ENCODE assay signal across 26 mouse cellular contexts in the genomic region with DNA sequence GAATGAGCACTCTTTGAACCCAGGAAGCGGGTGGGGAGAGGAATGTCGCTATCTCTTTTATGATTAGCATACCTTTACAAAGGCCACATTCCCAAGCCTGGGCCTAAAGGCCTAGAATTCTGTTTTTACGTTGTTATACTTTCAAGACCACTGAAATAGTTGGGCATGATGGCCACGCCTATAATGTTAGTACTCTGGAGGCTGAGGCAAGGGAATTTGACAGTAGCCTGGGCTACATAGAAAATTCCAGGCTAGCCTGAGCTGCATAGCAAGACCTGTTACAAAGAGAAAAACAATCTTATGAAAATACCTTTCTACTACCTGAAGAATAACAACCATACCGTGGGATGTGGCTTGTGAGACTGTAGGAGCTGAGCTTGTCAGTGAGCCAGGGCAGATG.
DNase-seq lines count a peak whose midpoint lies in the region; ATAC-seq lines count a peak whose summit lies in the region.
"Had no signal": no experiment of that assay in that cellular context is flagged by ENCODE, and none has a peak within 500 bp of the region (broad histone marks: within the 10 kb centered on the region; RNA-seq: fewer than 3 reads in every experiment).

No protein-coding gene starts in this region.

- no peaks in the 10 kb centered on the region for H3K36me3 ChIP-seq in forebrain, embryonic 16.5 days (ENCODE audit: control insufficient read depth, insufficient read depth)
- H3K36me3 ChIP-seq in forebrain, embryonic 14.5 days (ENCODE audit: control insufficient read depth, insufficient read depth, low read length), result no peaks in the 10 kb centered on the region
- 0 out of 2 replicates have a peak, but pooled peaks cover 3% of the 10 kb centered on the region for H3K36me3 ChIP-seq in kidney, embryonic 16.5 days (ENCODE audit: insufficient read depth, low read length)
- H3K36me3 ChIP-seq in neural tube, embryonic 13.5 days, result 0 out of 2 replicates have a peak, but pooled peaks cover 3% of the 10 kb centered on the region
- H3K36me3 ChIP-seq in neural tube, embryonic 15.5 days, result no peaks in the 10 kb centered on the region
- H3K36me3 ChIP-seq: hindbrain, embryonic 15.5 days; liver, embryonic 12.5 days; midbrain, embryonic 13.5 days had no signal

- ATAC-seq in forebrain, embryonic 16.5 days, result no peak
- no peak for ATAC-seq in forebrain, embryonic 14.5 days
- ATAC-seq in kidney, embryonic 16.5 days (ENCODE audit: low FRiP score, low TSS enrichment), result no peak
- no peak for ATAC-seq in neural tube, embryonic 13.5 days (ENCODE audit: low read depth)
- ATAC-seq in neural tube, embryonic 15.5 days (ENCODE audit: low FRiP score), result no peak
- ATAC-seq: liver, embryonic 12.5 days; midbrain, embryonic 13.5 days had no signal

- H3K4me1 ChIP-seq in forebrain, embryonic 16.5 days (replicated peaks; ENCODE audit: control insufficient read depth, insufficient read depth, low read length), result peaks cover 34% of the 10 kb centered on the region
- peaks cover 10% of the 10 kb centered on the region for H3K4me1 ChIP-seq in forebrain, embryonic 14.5 days (ENCODE audit: control insufficient read depth, insufficient read depth, low read length)
- peaks cover 8% of the 10 kb centered on the region; the same call in 1 of the 2 replicates for H3K4me1 ChIP-seq in kidney, embryonic 16.5 days (ENCODE audit: insufficient read depth, low read length)
- H3K4me1 ChIP-seq in neural tube, embryonic 13.5 days (replicated peaks), result peaks cover 48% of the 10 kb centered on the region
- peaks cover 45% of the 10 kb centered on the region for H3K4me1 ChIP-seq in neural tube, embryonic 15.5 days
- H3K4me1 ChIP-seq: liver, embryonic 12.5 days had no signal

- H3K9ac ChIP-seq in forebrain, embryonic 16.5 days (replicated peaks; ENCODE audit: low read depth, low read length), result no peak overlapping the region
- H3K9ac ChIP-seq in forebrain, embryonic 14.5 days (ENCODE audit: low read length), result no peak overlapping the region
- no peak overlapping the region for H3K9ac ChIP-seq in kidney, embryonic 16.5 days (replicated peaks; ENCODE audit: low read length)
- H3K9ac ChIP-seq in neural tube, embryonic 13.5 days, result no peak overlapping the region
- H3K9ac ChIP-seq in neural tube, embryonic 15.5 days (replicated peaks), result no peak overlapping the region
- H3K9ac ChIP-seq: hindbrain, embryonic 15.5 days; limb, embryonic 13.5 days; liver, embryonic 12.5 days; midbrain, embryonic 13.5 days had no signal

- DNase-seq in forebrain, embryonic 14.5 days (ENCODE audit: low spot score), result no peak
- DNase-seq in kidney, postnatal 10 days, result no peak
- no peak for DNase-seq in neural tube, embryonic 10.5 days (ENCODE audit: extremely low spot score, low spot score)
- DNase-seq in urinary bladder, postnatal 10 days (ENCODE audit: low spot score), result no peak
- DNase-seq: adrenal gland, postnatal 10 days; cerebellum, adult 8-10 months; cerebellum, postnatal 25 days; gastrocnemius, postnatal 25 days; heart, adult 11 months; heart, postnatal 4 days; kidney, postnatal 4 days; lung, adult 2 months; lung, postnatal 14 days; right cerebral cortex, postnatal 4 days; thymus, adult 18-20 months; thymus, postnatal 25 days had no signal

- H3K4me3 ChIP-seq in forebrain, embryonic 16.5 days (replicated peaks; ENCODE audit: low read length), result no peak overlapping the region
- no peak overlapping the region for H3K4me3 ChIP-seq in forebrain, embryonic 14.5 days (ENCODE audit: low read depth, low read length)
- no peak overlapping the region for H3K4me3 ChIP-seq in kidney, embryonic 16.5 days (ENCODE audit: low read length)
- no peak overlapping the region for H3K4me3 ChIP-seq in neural tube, embryonic 13.5 days
- no peak overlapping the region for H3K4me3 ChIP-seq in neural tube, embryonic 15.5 days (replicated peaks)
- H3K4me3 ChIP-seq: hindbrain, embryonic 15.5 days; limb, embryonic 13.5 days; liver, embryonic 12.5 days; midbrain, embryonic 13.5 days had no signal

- H3K27ac ChIP-seq in forebrain, embryonic 16.5 days (ENCODE audit: low read length), result peak overlapping the region; percentile 33
- no peak overlapping the region for H3K27ac ChIP-seq in forebrain, embryonic 14.5 days (ENCODE audit: low read depth, low read length)
- peak overlapping the region; percentile 30; the same call in 1 of the 2 replicates for H3K27ac ChIP-seq in kidney, embryonic 16.5 days (ENCODE audit: low read length)
- H3K27ac ChIP-seq in neural tube, embryonic 13.5 days (replicated peaks), result peak overlapping the region; percentile 40; the same call in 1 of the 2 replicates
- peak overlapping the region; percentile 63; the same call in 1 of the 2 replicates for H3K27ac ChIP-seq in neural tube, embryonic 15.5 days (replicated peaks)
- H3K27ac ChIP-seq: hindbrain, embryonic 15.5 days; limb, embryonic 13.5 days; liver, embryonic 12.5 days; stomach, postnatal 0 days had no signal

- H3K9me3 ChIP-seq in forebrain, embryonic 16.5 days (ENCODE audit: control insufficient read depth, low read length), result no peaks in the 10 kb centered on the region
- H3K9me3 ChIP-seq in forebrain, embryonic 14.5 days (replicated peaks; ENCODE audit: control insufficient read depth, low read length), result no peaks in the 10 kb centered on the region
- H3K9me3 ChIP-seq in kidney, embryonic 16.5 days (ENCODE audit: low read length), result no peaks in the 10 kb centered on the region
- no peaks in the 10 kb centered on the region for H3K9me3 ChIP-seq in neural tube, embryonic 13.5 days
- no peaks in the 10 kb centered on the region for H3K9me3 ChIP-seq in neural tube, embryonic 15.5 days (replicated peaks)
- H3K9me3 ChIP-seq: hindbrain, embryonic 15.5 days; limb, embryonic 13.5 days; liver, embryonic 12.5 days; midbrain, embryonic 13.5 days had no signal

- 83% methylated on average over 5 of the region's 5 CpGs for WGBS in forebrain, embryonic 16.5 days
- 80% methylated on average over 5 of the region's 5 CpGs for WGBS in forebrain, embryonic 14.5 days
- WGBS in kidney, embryonic 16.5 days, result 72% methylated on average over 5 of the region's 5 CpGs
- WGBS in neural tube, embryonic 13.5 days, result 77% methylated on average over 5 of the region's 5 CpGs
- WGBS in neural tube, embryonic 15.5 days, result 79% methylated on average over 5 of the region's 5 CpGs

- H3K4me2 ChIP-seq in forebrain, embryonic 16.5 days (ENCODE audit: low read length), result no peak overlapping the region
- H3K4me2 ChIP-seq in forebrain, embryonic 14.5 days (ENCODE audit: low read length), result no peak overlapping the region
- no peak overlapping the region for H3K4me2 ChIP-seq in kidney, embryonic 16.5 days (replicated peaks; ENCODE audit: low read depth, low read length)
- H3K4me2 ChIP-seq in neural tube, embryonic 13.5 days, result no peak overlapping the region
- H3K4me2 ChIP-seq in neural tube, embryonic 15.5 days, result no peak overlapping the region
- H3K4me2 ChIP-seq: heart, embryonic 11.5 days; hindbrain, embryonic 15.5 days; limb, embryonic 13.5 days; liver, embryonic 12.5 days; midbrain, embryonic 13.5 days had no signal

- H3K27me3 ChIP-seq in forebrain, embryonic 16.5 days (replicated peaks; ENCODE audit: control insufficient read depth, insufficient read depth, low read length), result no peaks in the 10 kb centered on the region
- H3K27me3 ChIP-seq in forebrain, embryonic 14.5 days (replicated peaks; ENCODE audit: control insufficient read depth, insufficient read depth, low read length), result no peaks in the 10 kb centered on the region
- H3K27me3 ChIP-seq in kidney, embryonic 16.5 days (ENCODE audit: insufficient read depth, low read length), result no peaks in the 10 kb centered on the region
- H3K27me3 ChIP-seq in neural tube, embryonic 13.5 days, result no peaks in the 10 kb centered on the region
- H3K27me3 ChIP-seq in neural tube, embryonic 15.5 days (replicated peaks), result no peaks in the 10 kb centered on the region
- H3K27me3 ChIP-seq: hindbrain, embryonic 15.5 days; limb, embryonic 13.5 days; liver, embryonic 12.5 days; midbrain, embryonic 13.5 days had no signal
